Mouse (Mus musculus) T-cell, adult 2 months (primary cell): Measurements from ENCODE around the gene Ppp2r5c.

Source experiments
- DNase-seq: peaks from one replicate; pipeline ENCODE4 v3.0.0; 2022; ENCODE audit warnings: low spot score

Ppp2r5c gene

GRCm38 (mm10) chr12:110556861-110557628, 110.1 kb downstream of the Ppp2r5c start:
- DNase-seq = no peak

GRCm38 (mm10) chr12:110558175-110558574, 111.3 kb downstream of the Ppp2r5c start:
- no peak for DNase-seq

DNA sequence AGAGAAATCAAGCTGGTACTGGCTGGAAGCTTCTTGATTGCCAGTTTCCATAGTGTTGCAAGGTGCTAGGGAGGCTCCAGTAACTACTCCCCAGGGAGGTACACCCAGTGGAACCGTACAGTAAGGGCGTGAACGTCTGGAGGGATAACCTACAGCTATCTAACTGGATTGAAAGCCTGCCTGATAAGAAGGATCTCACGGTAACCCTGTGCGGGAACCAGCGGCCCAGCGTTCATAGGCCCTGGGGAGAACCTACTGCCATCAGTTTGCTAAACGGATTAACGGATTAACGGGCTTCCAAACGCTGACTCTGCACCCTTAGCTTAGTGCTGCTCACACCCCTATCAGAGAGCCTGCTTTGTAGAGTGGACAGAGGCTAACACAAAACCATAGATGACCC, 116.5 kb downstream of the Ppp2r5c start:
- DNase-seq = no peak

DNA sequence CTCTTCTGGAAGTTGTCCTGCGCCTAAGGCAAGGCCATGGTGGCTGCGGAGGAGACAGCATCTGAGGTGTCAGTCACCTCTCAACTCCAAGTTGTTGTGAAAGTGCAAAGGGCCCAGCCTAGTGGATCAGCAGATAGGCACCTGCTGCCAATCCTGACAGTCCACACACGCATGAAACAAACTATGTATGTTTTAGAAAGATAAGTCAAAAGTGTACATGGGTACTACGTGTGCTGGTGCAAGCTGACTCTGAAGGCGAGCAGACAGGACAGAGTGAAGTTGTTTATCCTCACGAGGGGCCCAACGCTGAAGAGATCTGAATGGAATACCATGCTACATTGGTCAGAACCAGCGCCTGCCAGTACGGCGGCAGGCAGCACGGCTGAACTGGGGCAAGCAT, 117.9 kb downstream of the Ppp2r5c start:
- DNase-seq = no peak

DNA sequence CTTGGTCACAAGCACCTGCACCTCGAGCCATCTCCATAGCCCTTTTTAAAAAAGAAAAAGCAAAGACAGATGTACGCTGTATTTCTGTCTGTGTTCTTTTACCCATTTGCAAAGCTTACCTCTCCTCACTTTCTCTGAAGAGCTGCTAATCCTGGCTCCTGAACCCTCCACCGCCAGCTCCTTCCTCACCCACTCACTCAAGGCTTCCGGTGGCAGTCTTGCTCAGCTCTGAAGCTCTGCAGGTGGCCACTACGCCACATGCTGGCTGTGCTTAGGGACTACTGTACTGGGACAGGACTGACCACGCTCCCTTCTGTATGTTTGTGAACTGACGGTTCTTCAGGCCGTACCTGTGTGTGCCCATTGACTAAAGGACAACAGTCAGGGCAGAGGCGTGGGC, 119.4 kb downstream of the Ppp2r5c start:
- DNase-seq = no peak

- DNase-seq = no peak
These were observed 124.1 kb downstream of the Ppp2r5c start for GRCm38 (mm10) chr12:110571050-110571449.

DNA sequence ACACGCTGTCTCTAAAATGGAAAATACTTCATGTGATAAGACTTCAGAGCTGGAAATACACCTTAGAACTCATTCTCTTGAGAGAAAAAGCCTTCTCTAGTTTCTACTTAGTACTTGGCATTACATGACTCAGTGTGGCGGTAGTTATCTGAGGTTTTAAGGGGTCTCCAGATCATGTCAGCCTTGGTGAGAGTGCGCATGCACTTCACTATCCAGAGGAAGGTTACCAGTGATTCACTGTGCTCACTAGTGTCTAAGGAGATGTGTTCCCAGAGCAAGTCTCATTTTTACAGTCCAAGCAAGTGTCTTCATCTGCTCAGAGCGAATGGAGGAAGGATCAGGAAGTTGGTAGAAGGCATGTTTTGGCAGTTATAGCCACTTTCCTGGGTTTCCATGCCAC, 125.4 kb downstream of the Ppp2r5c start:
- DNase-seq = no peak

GRCm38 (mm10) chr12:110573635-110574034, 126.7 kb downstream of the Ppp2r5c start:
- DNase-seq = no peak

DNA sequence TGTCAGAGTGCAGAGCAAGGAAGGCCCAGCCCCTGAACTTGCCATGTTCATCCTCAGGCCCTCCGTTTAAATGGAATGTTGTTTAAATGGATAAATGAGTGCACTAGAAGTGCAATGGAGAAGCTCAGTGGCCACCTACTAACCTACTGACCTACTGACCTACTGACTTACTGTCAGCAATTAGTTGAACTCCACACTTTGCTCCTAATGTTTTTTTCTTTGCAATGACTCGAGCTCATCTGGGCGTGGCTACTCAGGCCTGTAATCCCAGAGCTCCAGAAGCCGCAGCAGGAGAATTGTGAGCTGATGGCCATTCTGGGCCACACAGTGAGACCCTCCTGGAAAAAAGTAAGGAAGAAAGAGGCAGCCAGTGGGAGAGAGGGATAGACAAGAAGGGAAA, 129.0 kb downstream of the Ppp2r5c start:
- DNase-seq = no peak

DNA sequence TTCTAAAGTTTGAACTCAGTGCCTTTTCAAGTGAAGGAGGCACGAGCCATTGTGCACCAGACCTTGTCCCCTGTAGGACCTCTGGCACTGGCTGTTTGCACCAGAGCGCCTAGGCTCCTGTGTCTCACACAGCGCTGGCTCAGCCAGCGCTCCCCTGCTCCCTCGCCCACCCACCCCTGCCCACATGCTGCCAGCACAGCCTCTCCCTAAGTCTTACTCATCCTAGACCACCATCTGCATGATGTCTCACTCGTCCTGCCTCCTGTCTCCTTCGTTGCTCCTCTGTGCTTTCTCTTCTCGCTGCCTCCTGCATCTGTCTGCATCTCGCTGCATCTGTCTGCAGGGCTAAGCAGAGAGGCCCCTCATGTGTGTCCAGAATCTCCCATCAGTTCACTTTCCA, 131.4 kb downstream of the Ppp2r5c start:
- no peak for DNase-seq

DNA sequence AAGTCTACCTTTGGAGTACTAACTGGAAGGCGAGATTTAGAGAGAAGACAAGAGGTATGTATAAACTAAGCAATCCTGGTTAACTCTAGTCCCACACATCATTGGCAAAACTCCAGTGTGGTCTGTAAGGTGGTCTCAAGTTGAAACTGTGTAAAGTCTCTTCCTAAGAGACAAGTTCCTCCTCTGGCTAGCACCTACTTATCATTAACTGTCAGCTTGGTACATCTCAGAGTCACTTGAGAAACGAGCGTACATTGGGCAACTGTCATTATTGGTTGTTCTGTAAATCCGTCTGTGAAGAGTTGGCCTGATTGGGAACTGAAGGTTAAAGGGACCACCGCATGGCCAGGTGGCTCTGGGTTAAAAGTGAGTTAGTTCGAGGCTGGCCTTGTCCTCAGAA, 141.7 kb downstream of the Ppp2r5c start:
- no peak for DNase-seq

DNA sequence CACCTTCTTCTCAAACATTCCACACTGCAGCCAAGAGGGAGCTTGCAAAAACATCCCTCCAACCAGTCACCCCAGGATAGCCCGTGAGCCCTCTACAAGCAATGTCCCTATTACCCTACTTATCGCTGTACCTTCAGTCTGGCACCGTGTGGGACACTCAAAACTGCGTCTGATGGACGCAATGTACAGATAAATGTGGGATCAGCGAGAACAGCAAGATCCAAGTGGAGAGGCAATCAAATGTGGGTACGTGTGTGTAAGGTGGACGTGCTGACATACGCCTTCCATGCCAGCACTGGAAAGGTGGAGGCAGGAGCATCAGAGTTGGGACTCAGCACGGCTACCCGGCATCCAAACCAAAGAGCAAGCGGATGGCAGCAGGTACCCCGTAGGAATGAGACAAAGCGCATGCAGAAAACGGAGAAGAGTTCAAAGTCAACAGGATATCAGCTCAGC, 143.9 kb downstream of the Ppp2r5c start:
- no peak for DNase-seq

DNA sequence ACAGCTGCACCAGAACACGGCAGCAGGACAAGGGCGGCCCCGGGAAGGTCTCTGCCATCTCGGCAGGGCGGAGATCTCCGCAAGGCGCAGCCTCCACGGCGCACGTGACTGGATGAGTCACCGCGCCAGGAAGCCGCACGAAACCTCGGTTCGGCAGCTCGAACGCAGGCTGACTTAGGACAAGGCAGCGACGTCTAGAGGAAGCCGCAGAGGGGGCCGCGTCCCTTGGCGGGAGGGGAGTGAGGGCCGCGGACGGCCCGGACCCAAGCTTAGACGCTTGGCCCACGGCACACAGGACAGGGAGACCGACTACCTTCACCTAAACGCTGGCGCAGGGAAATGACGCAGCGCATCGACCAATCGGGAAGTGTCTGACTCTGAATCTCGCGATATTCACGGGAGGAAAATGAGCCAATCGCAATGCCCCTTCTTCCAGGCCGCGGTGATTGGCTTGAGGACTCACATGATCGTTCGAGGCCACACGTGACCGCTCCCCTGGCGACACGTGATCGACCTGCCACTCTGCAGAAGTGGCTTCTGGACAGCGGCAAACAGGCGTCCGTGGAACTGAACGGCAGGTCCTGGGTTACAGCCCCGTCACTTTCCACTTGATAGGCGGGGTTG, 144.5 kb downstream of the Ppp2r5c start:
- DNase-seq = peak; percentile 97

DNA sequence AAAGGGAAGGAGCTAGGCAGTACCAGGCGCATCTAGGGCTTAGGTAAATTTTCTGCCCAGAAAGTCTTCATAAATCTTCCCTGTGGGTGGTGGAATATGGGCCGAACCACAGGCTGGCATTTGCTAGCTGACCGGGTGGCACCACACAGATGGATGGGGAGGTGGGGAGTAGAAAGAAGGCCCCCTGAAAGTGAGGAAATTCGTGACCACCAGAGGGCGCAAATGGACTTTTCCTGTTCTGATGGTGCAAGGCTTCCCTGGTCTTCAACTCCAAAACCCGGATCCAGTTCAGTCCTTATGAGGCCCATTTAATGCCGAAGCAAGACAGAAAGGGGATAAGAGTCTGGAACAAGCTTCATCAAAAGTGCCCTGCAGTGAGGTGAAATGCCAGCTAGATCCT, 151.6 kb downstream of the Ppp2r5c start:
- DNase-seq = peak; percentile 55

GRCm38 (mm10) chr12:110599791-110600190, 152.9 kb downstream of the Ppp2r5c start:
- no peak for DNase-seq

- DNase-seq = no peak
These were observed 153.5 kb downstream of the Ppp2r5c start for GRCm38 (mm10) chr12:110600225-110600991.

- peak; percentile 92 for DNase-seq
These were observed 154.6 kb downstream of the Ppp2r5c start, which contains the start of gene Dync1h1 for GRCm38 (mm10) chr12:110601241-110602218. Gene Dync1h1 (plus strand): TSS chr12:110601452.

DNA sequence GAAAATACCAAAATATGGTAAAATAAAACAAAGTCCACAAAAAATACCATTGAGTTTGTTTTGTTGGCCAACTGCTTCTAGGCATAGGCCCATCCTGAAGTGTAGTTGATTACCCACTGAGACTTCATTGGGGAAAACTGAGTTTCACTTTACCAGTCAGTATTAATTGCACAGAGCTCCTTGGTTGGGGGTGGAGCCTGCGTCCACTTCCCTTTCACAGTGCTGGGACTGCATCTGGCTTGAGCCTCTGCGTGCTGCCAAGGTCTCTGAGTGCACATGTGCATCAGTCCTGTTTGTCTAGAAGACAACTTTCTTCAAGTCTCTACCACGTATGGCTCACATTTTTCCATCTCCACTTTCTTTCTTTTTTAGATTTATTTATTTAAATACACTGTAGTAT, 159.2 kb downstream of the Ppp2r5c start:
- DNase-seq = no peak

DNA sequence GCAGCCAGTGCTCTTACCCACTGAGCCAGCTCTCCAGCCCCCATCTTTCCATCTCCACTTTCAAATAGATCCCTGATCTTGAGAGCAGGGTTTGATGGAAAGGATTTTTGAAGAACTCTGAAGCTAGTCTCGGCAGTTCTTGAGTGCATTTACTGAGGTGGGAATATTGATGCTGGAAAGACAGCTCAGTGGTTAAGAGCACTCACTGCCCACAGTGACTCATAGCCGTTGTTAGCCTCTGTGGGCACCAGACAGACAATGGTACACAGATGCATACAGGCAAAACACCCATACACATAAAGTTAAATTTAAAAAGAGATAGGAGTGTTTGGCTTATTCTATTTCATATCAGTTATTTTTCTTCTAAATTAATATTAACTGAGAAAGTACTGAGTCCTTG, 159.8 kb downstream of the Ppp2r5c start:
- DNase-seq = no peak

GRCm38 (mm10) chr12:110608460-110609152, 161.7 kb downstream of the Ppp2r5c start:
- DNase-seq = no peak

- no peak for DNase-seq
These were observed 162.2 kb downstream of the Ppp2r5c start for GRCm38 (mm10) chr12:110609153-110609497.
